Mouse (Mus musculus) neural tube, embryonic 13.5 days (tissue): Measurements from ENCODE around the gene Sdc1. TPM values are rescaled to one million over a fixed set of nuclear protein-coding genes. Genes with fewer than 3 reads are reported as not detected.

Experiments used
- ATAC-seq: fragments of 200-750 bp; cut with Nextera tagmentation; 2 replicates; pipeline ENCODE4 v1.8.0; 2017; ENCODE audit warnings: low read depth, mild to moderate bottlenecking, moderate TSS enrichment, moderate library complexity
- H3K27ac ChIP-seq: fragments of 300-500 bp; sonication (generic); replicated peaks from 2 replicates; pipeline ENCODE4 v1.5.1; 2015; ENCODE audit warnings: moderate library complexity, mild to moderate bottlenecking, inconsistent platforms
- H3K27me3 ChIP-seq: fragments of 300-500 bp; sonication (generic); 2 replicates; pipeline ENCODE4 v1.6.1; 2015; ENCODE audit warnings: mild to moderate bottlenecking, inconsistent platforms
- H3K36me3 ChIP-seq: fragments of 300-500 bp; sonication (generic); 2 replicates; pipeline ENCODE4 v1.6.1; 2015; ENCODE audit warnings: mild to moderate bottlenecking, inconsistent platforms
- H3K4me1 ChIP-seq: fragments of 300-500 bp; sonication (generic); replicated peaks from 2 replicates; pipeline ENCODE4 v1.6.1; 2015; ENCODE audit warnings: inconsistent platforms
- H3K4me2 ChIP-seq: fragments of 300-500 bp; sonication (generic); 2 replicates; pipeline ENCODE4 v1.6.1; 2015; ENCODE audit warnings: inconsistent platforms, mild to moderate bottlenecking, moderate library complexity
- H3K4me3 ChIP-seq: fragments of 300-500 bp; sonication (generic); 2 replicates; pipeline ENCODE4 v1.5.1; 2015; ENCODE audit warnings: mild to moderate bottlenecking, inconsistent platforms
- H3K9ac ChIP-seq: fragments of 300-500 bp; sonication (generic); 2 replicates; pipeline ENCODE4 v1.6.1; 2015; ENCODE audit warnings: moderate library complexity, mild to moderate bottlenecking, inconsistent platforms
- H3K9me3 ChIP-seq: fragments of 300-500 bp; sonication (generic); 2 replicates; pipeline ENCODE4 v1.6.1; 2016; ENCODE audit warnings: inconsistent platforms
- WGBS: fragments of 180-500 bp; shearing (Covaris S2); methylation state at CpG from one replicate; pipeline ENCODE4 v1.1.7; 2015; 5-methylcytosine and 5-hydroxymethylcytosine counted together
- polyA plus RNA-seq: library from polyadenylated mRNA; unstranded; fragments of >200 nt; fragmentation: Nextera tagmentation; extraction: Ambion mirVana; gene quantifications from 2 replicates; pipeline ENCODE4 v1.2.1, GENCODE M21; 2015

The Sdc1 gene
- polyA plus RNA-seq, 1 experiment from 2014 or later, result 17.8 TPM

DNA sequence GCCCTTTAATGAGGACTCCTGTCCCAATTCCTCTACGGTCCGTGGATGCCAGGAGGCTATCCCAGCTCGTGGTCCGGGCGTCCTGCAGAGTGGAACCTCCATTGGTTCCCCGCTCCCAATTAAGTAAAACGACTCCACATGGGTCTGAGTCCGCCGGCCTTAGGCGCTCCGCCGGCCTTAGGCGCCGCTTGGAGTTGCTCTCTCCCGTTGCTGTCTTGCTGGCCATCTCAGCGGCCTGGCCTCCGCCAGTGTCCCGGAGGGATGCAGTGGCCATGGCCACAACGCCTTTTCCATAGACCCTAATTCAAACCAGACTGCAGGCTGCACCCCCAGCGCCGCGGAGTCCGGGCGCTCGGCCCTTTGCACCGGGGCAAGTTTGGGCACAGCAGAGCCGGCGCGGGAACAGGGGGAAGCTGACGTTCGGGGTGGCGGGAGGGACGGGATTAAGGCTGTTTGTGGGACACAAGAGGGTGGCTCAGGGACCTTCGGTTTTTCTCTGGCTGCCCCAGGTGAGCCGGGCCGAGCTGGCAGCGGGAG is 789 bp downstream of the Sdc1 start:
- Histone ChIP-seq H3K9me3 (no peaks in the 10 kb centered on the region), H3K4me2 (peak overlapping the region; percentile 98), H3K9ac (peak overlapping the region; percentile 80), H3K36me3 (no peaks in the 10 kb centered on the region), H3K27ac (peak overlapping the region; percentile 78), H3K4me1 (peaks cover 16% of the 10 kb centered on the region), H3K4me3 (peak overlapping the region; percentile 79), H3K27me3 (no peaks in the 10 kb centered on the region)
- WGBS, result under 1% methylated on average over 37 of the region's 37 CpGs
- ATAC-seq, result peak; percentile 41

DNA sequence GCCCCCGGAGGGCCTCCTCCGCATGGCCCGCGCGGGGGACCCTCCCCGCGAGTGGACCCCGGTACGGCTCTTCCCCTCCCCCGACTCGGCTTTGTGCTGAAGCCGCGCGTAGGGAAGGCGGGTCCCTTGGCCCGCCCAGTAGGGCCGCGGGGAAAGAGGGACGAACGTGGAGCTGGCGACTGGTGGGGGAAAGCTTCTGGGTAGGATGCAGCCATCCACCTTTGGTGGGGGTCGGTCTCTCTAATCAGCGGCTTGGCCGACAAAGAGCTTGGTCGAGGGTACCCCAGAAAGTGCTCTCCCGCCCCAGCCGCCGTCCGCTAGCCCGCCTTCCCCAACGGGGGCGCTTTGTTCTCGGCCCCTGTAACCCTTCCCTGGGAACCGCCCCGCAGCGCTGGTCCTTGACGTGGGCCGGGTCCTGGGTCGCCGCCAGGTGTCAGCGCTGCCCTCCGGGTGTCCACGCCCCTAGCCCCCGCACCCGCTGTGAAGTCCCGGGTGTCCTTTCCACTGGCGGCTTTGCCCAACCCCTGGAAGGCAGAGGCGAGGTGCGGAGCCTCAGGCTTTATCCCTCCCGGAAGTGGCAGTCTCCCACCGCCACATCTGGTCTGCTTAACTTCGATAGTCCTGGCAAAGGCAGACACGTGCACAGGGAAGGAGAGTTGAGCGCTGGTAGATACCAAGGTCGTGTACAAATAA is 1.5 kb downstream of the Sdc1 start:
- Histone ChIP-seq H3K36me3 (no peaks in the 10 kb centered on the region), H3K4me2 (peak overlapping the region; percentile 98), H3K4me3 (peak overlapping the region; percentile 79), H3K27me3 (no peaks in the 10 kb centered on the region), H3K27ac (peak overlapping the region; percentile 78), H3K9me3 (no peaks in the 10 kb centered on the region), H3K4me1 (peaks cover 16% of the 10 kb centered on the region), H3K9ac (peak overlapping the region; percentile 80)
- ATAC-seq, result peak; percentile 60
- under 1% methylated on average over 52 of the region's 55 CpGs for WGBS

GRCm38 (mm10) chr12:8773336-8773735 is 2.2 kb downstream of the Sdc1 start:
- Histone ChIP-seq H3K9ac (peak overlapping the region; percentile 80), H3K36me3 (no peaks in the 10 kb centered on the region), H3K27me3 (no peaks in the 10 kb centered on the region), H3K4me3 (peak overlapping the region; percentile 79), H3K9me3 (no peaks in the 10 kb centered on the region), H3K4me2 (peak overlapping the region; percentile 98), H3K4me1 (peaks cover 16% of the 10 kb centered on the region), H3K27ac (no peak overlapping the region)
- ATAC-seq, result no peak
- 23% methylated on average over 6 of the region's 6 CpGs for WGBS

DNA sequence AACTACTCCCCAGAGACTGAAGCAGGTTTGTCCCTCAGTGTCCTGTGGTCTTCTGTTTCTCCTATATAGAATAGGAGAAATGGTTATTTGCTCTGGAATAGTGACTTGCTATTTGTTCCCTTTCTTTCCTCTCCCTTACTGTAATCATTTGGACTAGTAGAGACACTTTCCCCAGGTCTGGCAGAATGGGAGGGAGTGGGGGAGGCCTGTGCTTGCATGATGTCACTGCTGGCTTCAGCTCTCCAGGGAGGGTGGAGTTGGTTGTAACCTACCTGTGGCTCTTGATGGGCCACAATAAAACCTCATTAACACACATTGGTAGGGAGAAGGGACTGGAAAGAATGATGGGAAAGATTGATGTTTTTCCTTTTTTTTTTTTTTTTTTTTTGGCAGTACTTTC is 3.1 kb downstream of the Sdc1 start:
- H3K9ac ChIP-seq, result no peak overlapping the region

DNA sequence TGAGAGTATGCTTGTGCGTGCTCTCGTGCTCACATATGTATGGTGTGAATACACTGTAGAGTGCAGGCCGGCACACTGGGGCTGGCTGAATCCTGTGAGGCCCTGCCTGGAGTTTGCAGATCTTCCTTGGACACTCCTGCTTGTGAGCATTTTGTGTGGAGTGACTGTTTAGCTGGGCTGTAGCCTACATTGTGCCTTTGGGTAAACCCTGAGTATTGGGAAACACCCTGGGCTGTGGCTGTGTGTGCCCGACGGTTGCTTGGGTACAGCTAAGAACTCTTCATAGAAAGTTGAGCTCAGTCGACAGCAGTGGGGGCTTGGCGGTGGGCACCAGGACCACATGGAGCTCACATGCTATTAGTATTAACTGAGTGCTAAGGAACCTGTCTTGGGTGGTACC is 5.1 kb downstream of the Sdc1 start:
- Histone ChIP-seq H3K9ac (no peak overlapping the region), H3K4me3 (no peak overlapping the region), H3K27me3 (no peaks in the 10 kb centered on the region), H3K4me2 (no peak overlapping the region), H3K36me3 (no peaks in the 10 kb centered on the region), H3K27ac (no peak overlapping the region), H3K4me1 (peaks cover 16% of the 10 kb centered on the region), H3K9me3 (no peaks in the 10 kb centered on the region)
- WGBS, result 93% methylated on average over 7 of the region's 7 CpGs
- no peak for ATAC-seq

More for the DNA sequence above, 3.1 kb downstream of the Sdc1 start:
- H3K27me3 ChIP-seq, result no peaks in the 10 kb centered on the region
- no peaks in the 10 kb centered on the region for H3K36me3 ChIP-seq
- H3K27ac ChIP-seq, result no peak overlapping the region
- 0 out of 2 replicates have a peak overlapping the region, but pooled peaks have one; percentile 79 for H3K4me3 ChIP-seq
- no peak overlapping the region for H3K4me2 ChIP-seq
- ATAC-seq, result no peak
- H3K9me3 ChIP-seq, result no peaks in the 10 kb centered on the region
- peaks cover 16% of the 10 kb centered on the region for H3K4me1 ChIP-seq

DNA sequence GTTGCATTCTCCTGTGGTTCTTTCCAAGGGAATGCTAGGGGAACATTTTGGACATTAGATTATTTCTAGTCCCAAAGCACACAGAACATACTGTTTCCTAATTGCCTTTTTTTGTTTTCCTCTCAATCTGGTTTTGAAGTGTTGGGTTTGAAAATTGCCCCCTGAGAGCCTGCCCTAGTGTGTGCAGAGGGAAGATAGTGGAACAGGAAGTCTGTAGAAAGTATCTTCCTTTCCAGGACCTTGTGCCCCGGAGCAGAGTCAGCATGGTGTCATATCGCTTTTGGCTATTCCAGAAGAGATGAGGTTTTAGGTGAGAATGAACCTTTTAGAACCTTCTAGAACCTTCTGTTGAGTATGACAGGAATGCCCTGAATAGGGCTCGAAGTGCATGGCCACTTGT is 5.6 kb downstream of the Sdc1 start:
- no peak overlapping the region for H3K27ac ChIP-seq
- no peak overlapping the region for H3K4me2 ChIP-seq
- 91% methylated on average over 3 of the region's 3 CpGs for WGBS
- H3K4me3 ChIP-seq, result no peak overlapping the region
- H3K9ac ChIP-seq, result no peak overlapping the region
- H3K9me3 ChIP-seq, result no peaks in the 10 kb centered on the region
- H3K27me3 ChIP-seq, result no peaks in the 10 kb centered on the region
- peaks cover 16% of the 10 kb centered on the region for H3K4me1 ChIP-seq
- no peak for ATAC-seq
- no peaks in the 10 kb centered on the region for H3K36me3 ChIP-seq

GRCm38 (mm10) chr12:8778106-8778505 is 7.0 kb downstream of the Sdc1 start:
- no peaks in the 10 kb centered on the region for H3K36me3 ChIP-seq
- no peak for ATAC-seq

DNA sequence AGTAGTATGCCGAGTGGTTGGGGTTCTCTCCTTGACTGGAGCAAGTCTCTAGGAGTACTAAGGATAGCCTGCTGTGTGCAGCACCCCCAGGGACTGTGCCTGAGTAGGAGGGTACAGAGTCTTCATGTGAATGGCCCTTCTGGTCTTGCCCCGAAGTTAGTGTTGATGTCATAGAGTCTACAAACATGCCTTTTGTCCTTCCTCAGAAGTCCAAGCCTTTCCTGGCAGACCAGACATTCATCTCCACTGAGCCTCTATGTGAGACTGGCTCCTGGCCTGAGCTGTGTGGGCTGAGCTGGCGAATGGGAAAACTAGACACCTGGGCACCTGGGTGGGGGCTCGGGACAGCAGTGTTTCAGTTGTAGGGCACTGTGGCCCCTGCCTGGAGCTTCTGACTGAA is 8.7 kb downstream of the Sdc1 start:
- no peak overlapping the region for H3K27ac ChIP-seq
- H3K4me1 ChIP-seq, result 0 out of 2 replicates have a peak, but pooled peaks cover 4% of the 10 kb centered on the region
- WGBS, result 77% methylated on average over 4 of the region's 4 CpGs
- no peaks in the 10 kb centered on the region for H3K9me3 ChIP-seq
- no peaks in the 10 kb centered on the region for H3K27me3 ChIP-seq
- no peak overlapping the region for H3K9ac ChIP-seq
- no peak for ATAC-seq
- H3K36me3 ChIP-seq, result no peaks in the 10 kb centered on the region
- H3K4me3 ChIP-seq, result no peak overlapping the region
- H3K4me2 ChIP-seq, result no peak overlapping the region

More at GRCm38 (mm10) chr12:8778106-8778505, 7.0 kb downstream of the Sdc1 start:
- Histone ChIP-seq H3K27ac (no peak overlapping the region), H3K9me3 (no peaks in the 10 kb centered on the region), H3K9ac (no peak overlapping the region), H3K4me3 (no peak overlapping the region), H3K27me3 (no peaks in the 10 kb centered on the region), H3K4me2 (no peak overlapping the region), H3K4me1 (peaks cover 12% of the 10 kb centered on the region)
- WGBS, result 85% methylated on average over 7 of the region's 7 CpGs

DNA sequence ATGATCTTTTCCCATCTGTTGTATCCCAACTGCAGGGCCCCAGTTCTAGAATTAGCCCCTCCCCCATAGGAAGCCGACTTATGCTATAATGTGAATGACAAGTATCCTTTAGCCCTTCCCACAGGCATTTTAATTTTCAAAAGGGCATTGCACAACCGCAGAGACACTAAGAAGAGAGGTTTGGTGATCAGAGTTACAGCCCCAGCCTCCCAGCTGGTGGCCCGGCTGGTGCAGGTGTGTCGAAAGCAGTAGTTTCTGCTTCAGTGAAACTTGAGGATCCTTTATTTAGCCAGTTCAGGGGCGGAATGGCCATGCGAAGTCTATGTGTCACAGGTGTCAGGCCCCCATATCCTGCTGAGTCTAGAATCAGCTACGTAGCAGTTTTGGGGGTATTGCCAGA is 10.0 kb downstream of the Sdc1 start:
- no peaks in the 10 kb centered on the region for H3K36me3 ChIP-seq
- no peaks in the 10 kb centered on the region for H3K27me3 ChIP-seq
- H3K4me3 ChIP-seq, result no peak overlapping the region
- H3K4me1 ChIP-seq, result 0 out of 2 replicates have a peak, but pooled peaks cover 4% of the 10 kb centered on the region
- ATAC-seq, result no peak
- no peaks in the 10 kb centered on the region for H3K9me3 ChIP-seq
- no peak overlapping the region for H3K27ac ChIP-seq
- H3K9ac ChIP-seq, result no peak overlapping the region
- H3K4me2 ChIP-seq, result no peak overlapping the region
- 81% methylated on average over 7 of the region's 7 CpGs for WGBS

DNA sequence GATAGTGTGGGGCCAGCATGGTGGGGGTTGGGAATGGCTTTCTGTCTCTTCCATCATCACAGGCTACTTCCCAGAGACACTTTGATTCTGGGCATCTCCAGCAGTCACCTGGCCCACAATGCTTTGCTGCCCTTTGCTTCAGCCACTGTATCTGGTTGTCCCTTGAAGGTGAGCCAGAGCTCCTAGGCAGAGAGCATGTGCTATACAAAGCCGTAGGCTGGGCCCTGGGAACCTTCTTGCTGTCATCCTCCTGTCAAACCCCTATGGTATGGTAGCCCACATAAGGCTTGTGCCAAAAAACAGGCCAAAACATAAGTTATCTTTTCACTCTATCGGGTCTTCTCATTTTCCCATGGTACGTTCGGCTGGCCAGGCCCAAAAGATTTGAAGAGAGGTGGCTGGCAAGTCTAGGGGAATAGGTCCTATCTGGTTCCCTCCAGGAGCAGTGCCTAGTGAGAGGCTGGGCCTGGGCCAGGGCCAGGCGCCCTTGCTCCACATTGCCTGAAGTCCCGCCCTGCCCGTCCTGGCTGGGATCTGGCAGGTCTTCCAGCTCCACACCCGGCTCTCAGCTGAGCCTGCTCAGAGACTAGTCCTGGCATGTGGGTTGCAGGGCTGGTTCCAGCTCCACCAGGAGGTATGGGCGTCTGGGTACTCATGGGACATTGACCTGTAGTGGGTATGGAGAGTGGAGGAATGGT is 10.7 kb downstream of the Sdc1 start:
- H3K27ac ChIP-seq, result no peak overlapping the region
- H3K9ac ChIP-seq, result no peak overlapping the region
- no peaks in the 10 kb centered on the region for H3K36me3 ChIP-seq
- 0 out of 2 replicates have a peak, but pooled peaks cover 4% of the 10 kb centered on the region for H3K4me1 ChIP-seq
- H3K4me2 ChIP-seq, result no peak overlapping the region
- WGBS, result 87% methylated on average over 9 of the region's 9 CpGs
- no peak overlapping the region for H3K4me3 ChIP-seq
- no peak for ATAC-seq
- H3K9me3 ChIP-seq, result no peaks in the 10 kb centered on the region
- no peaks in the 10 kb centered on the region for H3K27me3 ChIP-seq

DNA sequence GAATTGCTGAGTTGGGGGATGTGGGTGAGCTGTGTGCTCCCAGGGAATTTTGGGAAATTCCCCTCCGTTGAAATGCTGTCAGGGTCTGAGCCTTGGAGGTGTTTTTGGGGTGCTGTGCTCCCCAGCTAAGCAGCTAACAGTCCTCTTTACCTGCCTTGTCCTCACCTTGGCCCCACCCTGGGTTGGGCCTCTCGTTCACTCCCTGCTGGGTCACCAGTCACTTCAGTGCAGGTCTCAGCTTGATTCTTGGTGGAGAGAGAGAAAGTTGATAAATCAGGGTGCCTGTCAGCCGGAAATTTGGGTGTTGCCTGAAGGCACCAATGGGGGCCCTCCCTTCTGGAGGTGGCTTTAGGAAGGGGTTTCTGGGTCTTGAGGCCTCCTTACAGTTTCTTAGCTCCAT is 11.4 kb downstream of the Sdc1 start:
- no peak overlapping the region for H3K4me3 ChIP-seq

GRCm38 (mm10) chr12:8784189-8784588 is 13.1 kb downstream of the Sdc1 start:
- Histone ChIP-seq H3K36me3 (no peaks in the 10 kb centered on the region), H3K4me3 (no peak overlapping the region), H3K9ac (no peak overlapping the region), H3K9me3 (no peaks in the 10 kb centered on the region), H3K4me1 (peaks cover 9% of the 10 kb centered on the region; the same call in 1 of the 2 replicates), H3K27me3 (no peaks in the 10 kb centered on the region), H3K4me2 (no peak overlapping the region), H3K27ac (no peak overlapping the region)
- no peak for ATAC-seq
- 65% methylated on average over 9 of the region's 9 CpGs for WGBS

More for the DNA sequence above, 11.4 kb downstream of the Sdc1 start:
- no peak for ATAC-seq
- Histone ChIP-seq H3K4me1 (0 out of 2 replicates have a peak, but pooled peaks cover 4% of the 10 kb centered on the region), H3K27me3 (no peaks in the 10 kb centered on the region), H3K9me3 (no peaks in the 10 kb centered on the region), H3K36me3 (no peaks in the 10 kb centered on the region), H3K9ac (no peak overlapping the region), H3K4me2 (no peak overlapping the region), H3K27ac (no peak overlapping the region)
- WGBS, result 76% methylated on average over 3 of the region's 3 CpGs
